Comparison of ENCODE assay signal across 10 mouse cellular contexts in genomic region chr13:62879831-62880615, GRCm38 (mm10). TPM values are rescaled to one million over a fixed set of nuclear protein-coding genes. Genes with fewer than 3 reads are reported as not detected.
A peak's percentile ranks its signal among the peaks of the same experiment; 100 is the strongest.
DNase-seq lines count a peak whose midpoint lies in the region; ATAC-seq lines count a peak whose summit lies in the region.
"Had no signal": no experiment of that assay in that cellular context is flagged by ENCODE, and none has a peak within 500 bp of the region (broad histone marks: within the 10 kb centered on the region; RNA-seq: fewer than 3 reads in every experiment).

No protein-coding gene starts in this region.

- H3K4me2 ChIP-seq in forebrain, embryonic 14.5 days (ENCODE audit: low read length) = no peak overlapping the region

- ATAC-seq in forebrain, embryonic 14.5 days = no peak

- no peak overlapping the region for H3K4me3 ChIP-seq in forebrain, embryonic 10.5 days
- no peak overlapping the region for H3K4me3 ChIP-seq in forebrain, embryonic 14.5 days (ENCODE audit: low read depth, low read length)
- H3K4me3 ChIP-seq: heart, embryonic 10.5 days had no signal

- H3K27ac ChIP-seq in forebrain, embryonic 10.5 days = 0 out of 2 replicates have a peak overlapping the region, but pooled peaks have one; percentile 9
- no peak overlapping the region for H3K27ac ChIP-seq in forebrain, embryonic 14.5 days (ENCODE audit: low read depth, low read length)
- H3K27ac ChIP-seq: heart, embryonic 10.5 days had no signal

- peaks cover 12% of the 10 kb centered on the region for H3K4me1 ChIP-seq in forebrain, embryonic 10.5 days
- H3K4me1 ChIP-seq in forebrain, embryonic 14.5 days (ENCODE audit: control insufficient read depth, insufficient read depth, low read length) = no peaks in the 10 kb centered on the region

- DNase-seq in forebrain, embryonic 10.5 days (ENCODE audit: extremely low spot score, low spot score) = no peak
- no peak for DNase-seq in forebrain, embryonic 14.5 days (ENCODE audit: low spot score)
- peak; percentile 25 for DNase-seq in urinary bladder, postnatal 14 days (ENCODE audit: low spot score)
- no peak for DNase-seq in urinary bladder, adult 2 months (ENCODE audit: low spot score)
- DNase-seq in lung, postnatal 25 days (ENCODE audit: low spot score) = peak; percentile 38
- DNase-seq in cerebellum, adult 11-12 months = no peak
- DNase-seq in gastrocnemius, postnatal 25 days = no peak
- no peak for DNase-seq in right cerebral cortex, postnatal 25 days
- DNase-seq: cerebellum, postnatal 14 days had no signal

- peaks cover 18% of the 10 kb centered on the region for H3K27me3 ChIP-seq in forebrain, embryonic 10.5 days (ENCODE audit: poor library complexity, severe bottlenecking)
- no peaks in the 10 kb centered on the region for H3K27me3 ChIP-seq in forebrain, embryonic 14.5 days (replicated peaks; ENCODE audit: control insufficient read depth, insufficient read depth, low read length)

- no peak overlapping the region for H3K9ac ChIP-seq in forebrain, embryonic 14.5 days (ENCODE audit: low read length)

- 31% methylated on average over 8 of the region's 8 CpGs for WGBS in forebrain, embryonic 10.5 days
- WGBS in forebrain, embryonic 14.5 days = 21% methylated on average over 8 of the region's 8 CpGs

- no peaks in the 10 kb centered on the region for H3K36me3 ChIP-seq in forebrain, embryonic 10.5 days (replicated peaks)
- H3K36me3 ChIP-seq in forebrain, embryonic 14.5 days (ENCODE audit: control insufficient read depth, insufficient read depth, low read length) = no peaks in the 10 kb centered on the region
- H3K36me3 ChIP-seq: heart, embryonic 10.5 days had no signal

- H3K9me3 ChIP-seq in forebrain, embryonic 10.5 days = no peaks in the 10 kb centered on the region
- no peaks in the 10 kb centered on the region for H3K9me3 ChIP-seq in forebrain, embryonic 14.5 days (replicated peaks; ENCODE audit: control insufficient read depth, low read length)
- H3K9me3 ChIP-seq: heart, embryonic 10.5 days had no signal

RNA-seq across cellular contexts. Expression of gene Fbp1, which starts 8.1 kb away (rescaled TPM):
- polyA plus RNA-seq in forebrain, embryonic 10.5 days (2016; fragmentation: Nextera tagmentation; extraction: Ambion mirVana) = not detected in 2 replicates
- polyA plus RNA-seq in forebrain, embryonic 14.5 days (2014; fragmentation: Nextera tagmentation; extraction: Ambion mirVana) = not detected in 2 replicates
- polyA plus RNA-seq in urinary bladder, adult 2 months (2012; rRNA removed) = 12.4 and 13.1 TPM in 2 replicates
- not detected for total RNA-seq in gastrocnemius, postnatal 25 days (2021)

RNA-seq across cellular contexts. Expression of gene Fbp2, which starts 21.8 kb away (rescaled TPM):
- polyA plus RNA-seq in forebrain, embryonic 10.5 days (2016; fragmentation: Nextera tagmentation; extraction: Ambion mirVana) = 0.10 TPM in 1 of 2 replicates, not detected in the other
- 0.13 TPM in 1 of 2 replicates, not detected in the other for polyA plus RNA-seq in forebrain, embryonic 14.5 days (2014; fragmentation: Nextera tagmentation; extraction: Ambion mirVana)
- polyA plus RNA-seq in urinary bladder, adult 2 months (2012; rRNA removed) = 29.3 and 33.6 TPM in 2 replicates
- total RNA-seq in gastrocnemius, postnatal 25 days (2021) = 10 to 100 TPM; 30.0 to 48.3 TPM

Comparison
In these comparisons a context has a peak if more than half of its experiments do, and no peak if none do; other contexts are left out.
1. DNase-seq: peak in urinary bladder, postnatal 14 days (single experiment) and lung, postnatal 25 days (single experiment); none in forebrain, embryonic 10.5 days (single experiment), forebrain, embryonic 14.5 days (single experiment), urinary bladder, adult 2 months (single experiment), cerebellum, adult 11-12 months (single experiment), gastrocnemius, postnatal 25 days (single experiment) and right cerebral cortex, postnatal 25 days (single experiment).
2. RNA of gene Fbp1, which starts 8.1 kb away (polyA plus RNA-seq): 12.4 to 13.1 TPM in urinary bladder, adult 2 months; not detected in forebrain, embryonic 10.5 days and not detected in forebrain, embryonic 14.5 days; every median in the first group is over 10 times any median in the second.
3. RNA of gene Fbp2, which starts 21.8 kb away (polyA plus RNA-seq): 29.3 to 33.6 TPM in urinary bladder, adult 2 months; 0.13 TPM in forebrain, embryonic 14.5 days and 0.10 TPM in forebrain, embryonic 10.5 days; every median in the first group is over 10 times any median in the second.